Mouse (Mus musculus): Measurements from ENCODE around the gene Kri1. TPM values are rescaled to one million over a fixed set of nuclear protein-coding genes. Genes with fewer than 3 reads are reported as not detected.
A peak's percentile ranks its signal among the peaks of the same experiment; 100 is the strongest.
"Not testable (repeated sequence)": the region's sequence is repeated elsewhere in the genome, so short reads cannot be mapped to it uniquely, and the experiment has no call there.

Gene Kri1
- total and polyA plus RNA-seq, 3 experiments: 76.1 to 233 (median 199) TPM

DNA sequence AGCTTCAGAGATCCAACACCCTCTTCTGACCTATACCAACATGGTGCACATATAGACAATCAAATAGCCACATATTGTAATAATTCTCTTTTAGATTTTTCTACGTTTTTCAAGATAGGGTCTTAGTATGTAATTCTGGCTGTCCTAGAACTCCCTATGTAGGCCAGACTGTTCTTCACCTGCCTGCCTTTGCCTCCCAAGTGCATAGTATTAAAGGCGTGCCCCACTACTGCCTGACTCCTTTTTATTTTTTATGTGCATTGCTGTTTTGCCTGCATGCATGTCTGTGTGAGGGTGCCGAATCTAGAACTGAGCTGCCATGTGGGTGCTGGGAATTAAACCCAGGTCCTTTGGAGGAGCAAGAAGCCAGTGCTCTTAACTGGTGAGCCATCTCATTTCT, 4.5 kb upstream of the Kri1 start:
- Histone ChIP-seq H3K27me3 (ENCODE audit: control insufficient read depth in 1 of 2, insufficient read depth in 2 of 2, low read length in 2 of 2) (peaks cover 0 to 5% of the 10 kb centered on the region in 2 experiments; a peak in 2 of 4 replicates), H3K36me3 (ENCODE audit: control insufficient read depth in 1 of 2, insufficient read depth in 2 of 2, low read length in 2 of 2) (peaks cover 0 to 27% of the 10 kb centered on the region in 2 experiments; a peak in 2 of 4 replicates), H3K4me3 (ENCODE audit: control insufficient read depth in 1 of 2, insufficient read depth in 1 of 2, low read depth in 2 of 2, low read length in 2 of 2) (peak overlapping the region in 1 of 2 experiments; percentile 47; a peak in 2 of 4 replicates), H3K4me1 (ENCODE audit: control insufficient read depth in 1 of 2, insufficient read depth in 2 of 2, low read length in 2 of 2) (peaks cover 18 to 20% of the 10 kb centered on the region in 2 experiments), H3K27ac (ENCODE audit: control insufficient read depth, low read depth, low read length) (no peak overlapping the region), H3K9me3 (replicated peaks; ENCODE audit: insufficient read depth, low read length) (no peaks in the 10 kb centered on the region), H3K9ac (ENCODE audit: control insufficient read depth, low read depth, low read length, poor library complexity, severe bottlenecking) (peak overlapping the region; percentile 28), H3K79me2 (ENCODE audit: control insufficient read depth, insufficient read depth, low read length, poor library complexity) (peaks cover 30% of the 10 kb centered on the region)
- TF ChIP-seq EP300 (IDR thresholded peaks at IDR 0.05; ENCODE audit: low read depth in 1 of 2, low read length in 2 of 2): no peak
- no peak for TF ChIP-seq ZNF384 (IDR thresholded peaks at IDR 0.05; ENCODE audit: low read depth, low read length)
- no peak for TF ChIP-seq MYC (IDR thresholded peaks at IDR 0.05; ENCODE audit: low read depth, low read length)
- TF ChIP-seq CTCF (IDR thresholded peaks at IDR 0.05 in 2 of 3, conservative IDR thresholded peaks at IDR 0.05 in 1 of 3; ENCODE audit: control insufficient read depth in 1 of 3, insufficient read depth in 1 of 3, low read depth in 2 of 3, low read length in 3 of 3, poor library complexity in 1 of 3, severe bottlenecking in 1 of 3): no peak
- no peak for TF ChIP-seq RAD21 (IDR thresholded peaks at IDR 0.05; ENCODE audit: low read depth, low read length)
- TF ChIP-seq POLR2A (IDR thresholded peaks at IDR 0.05; ENCODE audit: control insufficient read depth in 1 of 2, insufficient read depth in 1 of 2, low read depth in 1 of 2, low read length in 2 of 2, poor library complexity in 1 of 2): no peak
- no peak for TF ChIP-seq ZMIZ1 (IDR thresholded peaks at IDR 0.05; ENCODE audit: low read depth, low read length)
- TF ChIP-seq MAX (IDR thresholded peaks at IDR 0.05; ENCODE audit: low read length): no peak
- TF ChIP-seq E2F4 (IDR thresholded peaks at IDR 0.05; ENCODE audit: borderline replicate concordance, low read depth, low read length): no peak
- TF ChIP-seq RCOR1 (IDR thresholded peaks at IDR 0.05; ENCODE audit: low read depth, low read length): no peak
- peak; percentile 71 for DNase-seq (ENCODE audit: low read depth, low spot score)

DNA sequence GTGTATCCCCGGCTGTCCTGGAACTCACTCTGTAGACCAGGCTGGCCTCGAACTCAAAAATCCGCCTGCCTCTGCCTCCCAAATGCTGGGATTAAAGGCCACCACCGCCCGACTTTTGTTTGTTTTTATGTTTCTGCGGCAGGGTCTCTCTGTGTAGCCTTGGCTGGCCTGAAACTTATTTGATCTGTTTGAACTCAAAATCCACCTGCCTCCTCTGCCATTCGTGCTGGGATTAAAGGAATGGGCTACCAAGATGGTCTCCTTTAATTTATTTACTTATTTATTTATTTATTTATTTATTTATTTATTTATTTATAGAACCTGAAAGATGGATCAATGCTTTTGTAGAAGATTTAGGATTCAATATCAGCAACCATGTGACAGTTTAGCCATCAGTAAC, 4.1 kb upstream of the Kri1 start:
- Histone ChIP-seq H3K4me3 (ENCODE audit: control insufficient read depth in 1 of 2, insufficient read depth in 1 of 2, low read depth in 2 of 2, low read length in 2 of 2) (peak overlapping the region; percentile 47 to 73), H3K9ac (ENCODE audit: control insufficient read depth, low read depth, low read length, poor library complexity, severe bottlenecking) (peak overlapping the region; percentile 81), H3K4me1 (ENCODE audit: control insufficient read depth in 1 of 2, insufficient read depth in 2 of 2, low read length in 2 of 2) (peaks cover 20 to 21% of the 10 kb centered on the region in 2 experiments), H3K79me2 (ENCODE audit: control insufficient read depth, insufficient read depth, low read length, poor library complexity) (peaks cover 34% of the 10 kb centered on the region), H3K27ac (ENCODE audit: control insufficient read depth, low read depth, low read length) (peak overlapping the region; percentile 92), H3K36me3 (ENCODE audit: control insufficient read depth in 1 of 2, insufficient read depth in 2 of 2, low read length in 2 of 2) (peaks cover 0 to 29% of the 10 kb centered on the region in 2 experiments; a peak in 2 of 4 replicates)
- DNase-seq (ENCODE audit: low read depth, low spot score): peak; percentile 75
- H3K27me3 ChIP-seq (ENCODE audit: control insufficient read depth in 1 of 2, insufficient read depth in 2 of 2, low read length in 2 of 2); H3K9me3 ChIP-seq (replicated peaks; ENCODE audit: insufficient read depth, low read length): not testable (repeated sequence)

DNA sequence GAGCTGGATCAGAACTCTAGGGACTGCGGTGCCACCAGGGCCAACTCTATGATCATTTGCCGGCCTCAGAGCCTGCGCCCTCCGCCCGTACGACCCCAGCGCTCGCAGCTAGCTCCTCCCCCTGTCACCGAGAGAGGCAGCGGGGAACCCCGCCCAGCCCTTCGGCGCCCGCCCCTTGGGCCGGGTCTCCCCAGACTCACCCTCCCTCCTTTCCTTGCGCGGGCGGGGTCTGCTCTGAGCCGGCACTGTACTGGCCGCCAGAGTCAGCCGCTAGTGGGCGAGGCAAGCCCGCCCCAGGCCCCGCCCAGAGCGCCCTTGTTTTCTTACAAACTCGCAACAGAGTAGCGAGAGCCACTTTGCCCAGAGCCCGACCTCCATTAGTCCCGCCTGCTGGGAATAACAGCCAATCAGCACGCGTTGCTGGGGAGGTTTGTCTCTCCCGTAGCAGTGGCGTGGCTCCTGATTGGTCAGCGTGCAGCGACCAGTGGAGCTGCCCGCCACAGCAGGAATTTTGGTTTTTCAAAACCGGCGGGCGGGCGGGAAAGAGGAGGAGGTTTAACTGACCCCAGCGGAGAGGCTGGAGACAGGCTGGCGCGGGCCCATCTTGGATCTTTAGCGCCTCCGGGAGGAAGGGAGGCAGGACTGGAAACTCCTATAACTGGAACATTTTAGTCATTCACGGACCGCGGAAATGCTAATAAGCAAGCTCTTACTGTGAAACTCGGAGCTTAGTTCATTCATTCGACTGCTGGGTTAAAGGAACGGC, 3.4 kb upstream of the Kri1 start, which contains the start of gene Cdkn2d:
Gene Cdkn2d (minus strand): TSS at position 386 of the 766 bp plus-strand sequence.
- DNase-seq (ENCODE audit: low read depth, low spot score): peak; percentile 100
- Histone ChIP-seq H3K27me3 (ENCODE audit: control insufficient read depth in 1 of 2, insufficient read depth in 2 of 2, low read length in 2 of 2) (peaks cover 0 to 3% of the 10 kb centered on the region in 2 experiments; a peak in 1 of 4 replicates), H3K4me3 (ENCODE audit: control insufficient read depth in 1 of 2, insufficient read depth in 1 of 2, low read depth in 2 of 2, low read length in 2 of 2) (peak within 1 kb of the TSS; percentile 75 to 76), H3K4me1 (ENCODE audit: control insufficient read depth in 1 of 2, insufficient read depth in 2 of 2, low read length in 2 of 2) (peaks cover 26 to 27% of the 10 kb centered on the region in 2 experiments), H3K79me2 (ENCODE audit: control insufficient read depth, insufficient read depth, low read length, poor library complexity) (peaks cover 40% of the 10 kb centered on the region), H3K9me3 (replicated peaks; ENCODE audit: insufficient read depth, low read length) (no peaks in the 10 kb centered on the region), H3K27ac (ENCODE audit: control insufficient read depth, low read depth, low read length) (peak within 1 kb of the TSS; percentile 92), H3K9ac (ENCODE audit: control insufficient read depth, low read depth, low read length, poor library complexity, severe bottlenecking) (peak within 1 kb of the TSS; percentile 81), H3K36me3 (ENCODE audit: control insufficient read depth in 1 of 2, insufficient read depth in 2 of 2, low read length in 2 of 2) (peaks cover 0 to 35% of the 10 kb centered on the region in 2 experiments; a peak in 3 of 4 replicates)
- TF ChIP-seq CHD1 (IDR thresholded peaks at IDR 0.05; ENCODE audit: low read depth, low read length) (no peak), JUND (IDR thresholded peaks at IDR 0.05; ENCODE audit: low read depth, low read length) (no peak), NELFE (IDR thresholded peaks at IDR 0.05; ENCODE audit: low read depth, low read length) (no peak), TCF12 (IDR thresholded peaks at IDR 0.05; ENCODE audit: low read depth, low read length) (no peak), NRF1 (IDR thresholded peaks at IDR 0.05; ENCODE audit: insufficient read depth, low read depth, low read length, poor library complexity, severe bottlenecking) (no peak), TBP (IDR thresholded peaks at IDR 0.05; ENCODE audit: low read depth, low read length) (peak; percentile 92), E2F4 (IDR thresholded peaks at IDR 0.05; ENCODE audit: borderline replicate concordance, low read depth, low read length) (no peak), GABPA (IDR thresholded peaks at IDR 0.05; ENCODE audit: low read depth, low read length) (no peak), SMC3 (IDR thresholded peaks at IDR 0.05; ENCODE audit: low read depth, low read length) (no peak), KAT2A (conservative IDR thresholded peaks at IDR 0.05; ENCODE audit: low read depth, low read length) (no peak), ZKSCAN1 (IDR thresholded peaks at IDR 0.05; ENCODE audit: low read depth, low read length) (no peak), ELF1 (IDR thresholded peaks at IDR 0.05; ENCODE audit: low read depth, low read length) (no peak), MXI1 (IDR thresholded peaks at IDR 0.05; ENCODE audit: low read depth, low read length) (no peak), RAD21 (IDR thresholded peaks at IDR 0.05; ENCODE audit: low read depth, low read length) (no peak), MEF2A (IDR thresholded peaks at IDR 0.05; ENCODE audit: extremely low read depth, insufficient replicate concordance, low read depth, low read length, poor library complexity, severe bottlenecking) (no peak), MAZ (IDR thresholded peaks at IDR 0.05; ENCODE audit: low read depth, low read length) (no peak), GATA1 (IDR thresholded peaks at IDR 0.05; ENCODE audit: low read depth, low read length) (no peak)

Data from MEL (cell line).